Mouse (Mus musculus): ENCODE measurements around the gene Cst3. TPM values are rescaled to one million over a fixed set of nuclear protein-coding genes. Genes with fewer than 3 reads are reported as not detected.

Gene Cst3
- 1,000 to 10,000 TPM in 1 of 2 experiments, 100 to 1,000 TPM in 1; 886 to 2,472 TPM for polyA plus RNA-seq (2012; fragmentation: generic; extraction: Trizol)

DNA sequence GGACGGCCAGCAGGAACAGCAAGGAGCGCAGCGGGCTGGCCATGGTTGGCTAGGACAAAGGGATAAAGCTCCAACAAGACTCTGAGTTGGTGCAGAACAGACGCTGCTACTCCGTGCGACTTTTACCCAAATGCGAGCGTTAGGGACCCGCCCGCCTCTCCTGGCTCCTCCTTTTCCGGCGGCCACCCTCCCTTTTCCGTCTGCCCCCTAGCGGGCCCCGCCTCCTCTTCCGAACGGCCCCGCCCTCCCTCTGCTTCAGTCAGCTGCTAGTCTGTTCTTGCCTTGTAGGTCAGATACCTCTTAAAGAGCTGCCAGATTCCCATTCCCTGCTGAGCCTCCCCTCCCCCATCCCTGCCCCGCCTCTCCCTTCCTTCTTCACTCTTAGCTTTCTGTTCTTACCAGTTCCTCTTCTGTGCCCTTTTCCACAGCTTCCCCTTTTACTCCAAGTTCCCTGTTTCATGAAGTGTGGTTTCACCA, at the start of gene Cst3:
Cst3 (minus strand) TSS at position 358 of the 477 bp plus-strand sequence.

DNA sequence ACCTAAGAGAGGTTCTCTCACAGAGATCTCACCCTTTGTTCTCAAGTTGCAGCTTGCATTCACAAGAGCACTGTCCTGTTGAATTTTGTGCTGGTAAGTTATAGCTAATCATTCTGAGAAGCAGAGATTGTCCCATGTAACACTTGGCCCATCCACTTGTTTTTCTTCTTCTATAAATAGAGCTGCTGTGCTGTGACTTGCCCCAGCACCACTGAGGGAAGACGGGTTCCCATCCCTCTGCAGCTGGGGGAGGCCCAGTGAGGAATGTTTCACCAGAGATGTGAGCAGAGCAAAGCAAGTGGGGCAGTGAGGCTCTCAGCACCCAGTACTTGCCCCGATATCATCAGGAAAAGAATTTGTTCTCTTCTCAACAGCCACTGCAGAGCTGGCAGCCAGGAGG, 10.5 kb downstream of the Cst3 start, which contains the start of gene 9230104L09Rik:
9230104L09Rik (minus strand) TSS at position 73 of the 400 bp plus-strand sequence.

GRCm38 (mm10) chr2:148834912-148835311, 40.6 kb downstream of the Cst3 start, which contains the start of gene Cst9:
Gene Cst9 (plus strand): TSS chr2:148835147.

Other genes starting within 250 kb of the Cst3 start
- 10 to 100 TPM; 29.2 to 41.3 TPM for gene Nxt1, start 203.1 kb downstream of the Cst3 start, polyA plus RNA-seq (2012; fragmentation: generic; extraction: Trizol)
- 1 to 10 TPM in 1 of 2 experiments, under 1 TPM in 1; 0.50 to 8.0 TPM for gene Gzf1, start 194.7 kb downstream of the Cst3 start, polyA plus RNA-seq (2012; fragmentation: generic; extraction: Trizol)
- gene Napb, start 143.2 kb downstream of the Cst3 start, polyA plus RNA-seq (2012; fragmentation: generic; extraction: Trizol) = under 1 TPM; 0.07 to 0.67 TPM
- gene Cstl1, start 125.3 kb downstream of the Cst3 start, polyA plus RNA-seq (2012; fragmentation: generic; extraction: Trizol) = not detected
- gene Cst11, start 104.2 kb downstream of the Cst3 start, polyA plus RNA-seq (2012; fragmentation: generic; extraction: Trizol) = not detected
- gene 8030411F24Rik, start 93.7 kb downstream of the Cst3 start, polyA plus RNA-seq (2012; fragmentation: generic; extraction: Trizol) = not detected
- not detected for gene Cst12, start 86.3 kb downstream of the Cst3 start, polyA plus RNA-seq (2012; fragmentation: generic; extraction: Trizol)
- gene Cst8, start 76.9 kb downstream of the Cst3 start, polyA plus RNA-seq (2012; fragmentation: generic; extraction: Trizol) = not detected
- not detected for gene Cst13, start 55.6 kb downstream of the Cst3 start, polyA plus RNA-seq (2012; fragmentation: generic; extraction: Trizol)
- gene Cst9, start 40.5 kb downstream of the Cst3 start, polyA plus RNA-seq (2012; fragmentation: generic; extraction: Trizol) = not detected
- gene 9230104L09Rik, start 10.7 kb downstream of the Cst3 start, polyA plus RNA-seq (2012; fragmentation: generic; extraction: Trizol) = under 1 TPM; 0.11 to 0.15 TPM
- not detected for gene Gm1330, start 127.6 kb upstream of the Cst3 start, polyA plus RNA-seq (2012; fragmentation: generic; extraction: Trizol)
- gene Gm10750, start 141.5 kb upstream of the Cst3 start, polyA plus RNA-seq (2012; fragmentation: generic; extraction: Trizol) = not detected